Mouse (Mus musculus): ENCODE measurements around the gene Mgat4d.

DNA sequence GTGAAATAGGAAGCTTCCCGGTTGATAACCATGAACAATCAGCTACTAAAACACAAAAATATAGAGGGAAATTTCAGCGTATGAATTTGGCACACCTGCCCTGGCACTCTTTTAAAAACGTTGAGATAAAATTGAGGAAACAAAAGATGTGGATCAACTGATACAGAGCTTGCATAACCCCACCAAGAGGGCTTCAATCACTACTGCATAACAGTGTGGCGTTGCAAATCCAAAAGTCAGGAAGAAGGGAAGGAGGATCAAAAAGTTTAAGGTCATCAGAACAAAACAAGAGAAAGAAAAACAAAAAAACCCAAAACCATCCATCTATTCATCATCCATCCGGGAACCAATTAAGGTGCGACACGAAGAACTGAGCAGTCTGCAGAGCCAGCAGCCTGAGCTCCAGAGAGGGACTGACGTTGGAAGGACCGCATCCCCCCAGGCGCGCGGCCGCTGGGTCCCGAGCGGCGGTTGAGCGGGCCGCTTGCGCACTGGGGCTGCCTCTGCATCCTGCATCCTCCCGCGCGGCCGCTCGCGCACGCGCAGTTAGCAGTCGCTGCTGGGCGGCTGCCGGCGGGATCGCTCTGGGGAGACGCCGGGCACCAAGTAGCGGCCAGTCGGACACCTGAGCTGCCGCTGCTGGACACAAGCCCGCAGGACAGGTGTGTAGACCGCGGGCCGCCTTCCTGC, 41.2 kb downstream of the Mgat4d start, which contains the start of gene Clgn:
- TF ChIP-seq CTCF (IDR thresholded peaks at IDR 0.05; ENCODE audit: borderline replicate concordance, insufficient read depth, low read length): no peak
- no peak for TF ChIP-seq POLR2A (IDR thresholded peaks at IDR 0.05; ENCODE audit: low read depth, low read length)
